Mouse (Mus musculus): ENCODE data around the gene Lsm7. TPM values are rescaled to one million over a fixed set of nuclear protein-coding genes. Genes with fewer than 3 reads are reported as not detected.
A peak's percentile ranks its signal among the peaks of the same experiment; 100 is the strongest.
"Not testable (repeated sequence)": the region's sequence is repeated elsewhere in the genome, so short reads cannot be mapped to it uniquely, and the experiment has no call there.

Gene Lsm7
- polyA plus RNA-seq, 1 experiment from 2014 or later: 326 TPM

DNA sequence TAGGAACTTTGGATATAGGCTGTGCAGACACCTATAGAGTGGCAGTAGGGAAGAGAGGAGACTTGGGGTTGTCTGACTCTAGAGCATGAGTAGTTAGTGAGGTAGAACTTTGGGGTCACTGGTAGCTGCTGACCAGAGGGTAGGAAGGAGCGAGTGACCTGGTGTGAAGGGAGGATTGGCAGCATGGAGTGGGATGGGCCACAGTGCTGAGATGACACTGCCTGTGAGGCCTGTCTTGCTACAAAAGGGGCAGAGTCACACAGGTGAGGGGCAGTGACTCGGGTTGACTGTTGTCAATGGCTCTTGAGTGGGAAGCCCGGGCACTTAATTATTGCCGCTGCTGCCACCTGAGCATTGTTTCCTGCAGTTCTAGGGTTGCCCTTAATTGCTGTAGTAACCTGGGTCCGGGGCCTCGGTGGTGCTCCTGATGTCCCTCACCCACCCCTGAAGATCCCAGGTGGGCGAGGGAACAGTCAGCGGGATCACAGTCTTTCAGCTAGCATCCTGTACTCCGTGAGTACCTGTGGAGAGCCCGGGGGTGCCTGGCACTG is 27.1 kb downstream of the Lsm7 start:
- peaks cover 60% of the 10 kb centered on the region for H3K4me1 ChIP-seq
- WGBS: 90% methylated on average over 10 of the region's 10 CpGs
- H3K36me3 ChIP-seq: peaks cover 31% of the 10 kb centered on the region
- peak overlapping the region; percentile 93 for H3K4me3 ChIP-seq
- H3K9me3 ChIP-seq (replicated peaks): no peaks in the 10 kb centered on the region
- H3K27ac ChIP-seq (replicated peaks): no peak overlapping the region
- no peak for DNase-seq (ENCODE audit: low spot score)
- peaks cover 2% of the 10 kb centered on the region; the same call in 1 of the 2 replicates for H3K27me3 ChIP-seq (ENCODE audit: low read depth, poor library complexity, severe bottlenecking)

DNA sequence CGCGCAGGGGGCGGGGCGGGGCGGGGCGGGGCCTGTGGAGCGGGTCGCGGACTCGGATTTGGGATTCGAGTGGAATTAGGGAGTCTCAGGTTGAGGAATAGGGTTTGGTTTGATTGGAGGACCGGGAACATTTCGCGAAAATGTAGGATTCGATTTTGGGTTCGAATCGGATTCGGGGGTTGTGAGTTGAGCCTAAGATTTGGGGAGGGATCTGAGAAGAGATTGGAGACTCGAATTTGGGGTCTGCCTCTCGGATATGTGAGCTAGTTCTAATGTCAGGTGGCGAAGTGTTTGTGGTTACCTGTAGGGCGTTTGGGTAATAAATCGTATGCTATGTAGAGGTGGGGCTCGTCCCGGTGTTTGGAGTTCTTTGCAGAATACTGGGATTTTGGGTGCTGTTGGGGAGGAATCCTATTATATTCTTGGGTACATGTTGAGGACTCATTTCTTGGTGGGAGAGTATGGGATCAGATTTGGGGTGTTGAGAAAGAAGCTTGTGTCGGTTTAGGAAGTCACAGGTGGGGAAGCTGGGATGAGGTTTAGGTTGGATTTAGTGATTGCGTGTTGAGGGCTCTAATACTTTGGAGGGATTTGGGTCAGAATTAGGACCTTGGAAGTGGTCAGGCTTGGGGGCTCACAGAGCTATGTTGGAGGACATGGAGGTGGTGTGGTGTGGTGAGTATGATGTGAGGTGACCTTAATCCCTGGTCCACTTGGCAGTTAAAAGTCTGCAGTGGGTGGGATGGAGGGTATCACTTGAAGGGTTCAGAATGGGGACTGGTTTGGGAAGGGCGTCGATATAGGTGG is 27.7 kb downstream of the Lsm7 start:
- peaks cover 53% of the 10 kb centered on the region for H3K4me1 ChIP-seq
- no peaks in the 10 kb centered on the region for H3K27me3 ChIP-seq (ENCODE audit: low read depth, poor library complexity, severe bottlenecking)
- 8% methylated on average over 29 of the region's 29 CpGs for WGBS
- peaks cover 31% of the 10 kb centered on the region for H3K36me3 ChIP-seq
- no peak for DNase-seq (ENCODE audit: low spot score)
- H3K9me3 ChIP-seq (replicated peaks): no peaks in the 10 kb centered on the region
- H3K4me3 ChIP-seq: peak overlapping the region; percentile 93
- H3K27ac ChIP-seq (replicated peaks): peak overlapping the region; percentile 96

DNA sequence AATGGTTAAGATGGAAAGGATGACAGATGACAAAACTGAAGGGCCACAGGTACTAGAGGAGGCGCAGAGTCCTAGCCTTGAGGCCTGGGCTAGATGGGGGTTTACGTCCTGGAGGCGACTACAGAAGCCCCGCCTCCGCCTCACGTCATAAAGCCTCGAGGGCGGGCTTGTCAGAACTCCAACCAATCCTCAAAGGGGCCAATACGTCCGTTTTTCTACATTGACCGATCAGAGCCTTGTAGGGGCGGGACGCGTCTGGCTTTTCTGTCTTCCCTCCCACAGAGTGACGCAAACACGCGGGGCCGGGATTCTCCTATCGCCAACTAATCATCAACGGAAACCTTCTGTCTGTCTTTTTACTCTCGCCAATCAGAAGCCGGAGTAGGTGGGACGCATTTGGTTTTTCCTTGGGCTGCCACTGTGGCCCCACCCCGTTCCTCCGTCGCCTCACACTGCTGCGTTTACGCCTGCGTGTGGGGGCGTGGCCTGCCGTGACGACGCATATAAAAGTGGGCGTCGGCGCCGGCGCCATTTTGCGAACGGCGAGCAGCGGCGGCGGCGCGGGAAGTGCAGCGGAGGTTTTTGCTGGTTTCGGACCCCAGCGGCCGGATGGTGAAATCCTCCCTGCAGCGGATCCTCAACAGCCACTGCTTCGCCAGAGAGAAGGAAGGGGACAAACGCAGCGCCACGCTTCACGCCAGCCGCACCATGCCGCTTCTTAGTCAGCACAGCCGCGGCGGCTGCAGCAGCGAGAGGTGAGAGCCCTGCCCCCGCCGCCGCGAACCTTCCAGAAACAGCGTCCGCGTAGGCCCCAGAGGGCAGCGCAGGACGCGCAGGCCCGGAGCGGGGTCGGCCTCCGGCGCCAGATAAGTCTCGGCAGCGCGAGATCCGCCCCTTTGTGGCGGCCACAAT is 28.6 kb downstream of the Lsm7 start, which contains the start of gene Oaz1:
TSS of gene Oaz1 (plus strand) at position 506 of the 912 bp plus-strand sequence.
- Histone ChIP-seq H3K4me3 (peak within 1 kb of the TSS; percentile 93), H3K36me3 (peaks cover 31% of the 10 kb centered on the region), H3K9me3 (replicated peaks) (no peaks in the 10 kb centered on the region), H3K27ac (replicated peaks) (peak within 1 kb of the TSS; percentile 96), H3K4me1 (peaks cover 45% of the 10 kb centered on the region), H3K27me3 (ENCODE audit: low read depth, poor library complexity, severe bottlenecking) (no peaks in the 10 kb centered on the region)
- DNase-seq (ENCODE audit: low spot score): peak; percentile 98
- under 1% methylated on average over 80 of the region's 82 CpGs for WGBS

DNA sequence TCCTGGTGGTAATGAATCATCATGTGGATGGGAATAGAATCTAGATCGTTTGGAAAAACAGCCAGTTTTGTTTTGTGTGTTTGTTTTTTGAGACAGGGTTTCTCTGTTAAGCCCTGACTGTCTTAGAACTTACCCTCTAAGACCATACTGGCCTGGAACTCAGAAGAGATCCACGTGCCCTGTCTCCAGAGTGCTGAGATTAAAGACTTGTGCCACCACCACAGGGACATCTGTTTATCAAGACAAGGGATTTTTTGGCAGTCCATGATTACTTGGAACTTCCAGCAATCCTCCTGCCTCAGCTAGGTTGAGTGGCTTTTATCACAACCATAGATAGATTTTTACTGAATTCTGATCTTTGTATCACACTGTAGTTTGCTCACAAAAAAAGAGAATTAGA is 30.2 kb downstream of the Lsm7 start:
- 85% methylated on average over 2 of the region's 2 CpGs for WGBS
- Histone ChIP-seq H3K27me3 (ENCODE audit: low read depth, poor library complexity, severe bottlenecking) (no peaks in the 10 kb centered on the region), H3K27ac (replicated peaks) (no peak overlapping the region), H3K36me3 (peaks cover 21% of the 10 kb centered on the region), H3K4me3 (no peak overlapping the region), H3K9me3 (replicated peaks) (no peaks in the 10 kb centered on the region), H3K4me1 (peaks cover 29% of the 10 kb centered on the region)
- DNase-seq (ENCODE audit: low spot score): no peak

DNA sequence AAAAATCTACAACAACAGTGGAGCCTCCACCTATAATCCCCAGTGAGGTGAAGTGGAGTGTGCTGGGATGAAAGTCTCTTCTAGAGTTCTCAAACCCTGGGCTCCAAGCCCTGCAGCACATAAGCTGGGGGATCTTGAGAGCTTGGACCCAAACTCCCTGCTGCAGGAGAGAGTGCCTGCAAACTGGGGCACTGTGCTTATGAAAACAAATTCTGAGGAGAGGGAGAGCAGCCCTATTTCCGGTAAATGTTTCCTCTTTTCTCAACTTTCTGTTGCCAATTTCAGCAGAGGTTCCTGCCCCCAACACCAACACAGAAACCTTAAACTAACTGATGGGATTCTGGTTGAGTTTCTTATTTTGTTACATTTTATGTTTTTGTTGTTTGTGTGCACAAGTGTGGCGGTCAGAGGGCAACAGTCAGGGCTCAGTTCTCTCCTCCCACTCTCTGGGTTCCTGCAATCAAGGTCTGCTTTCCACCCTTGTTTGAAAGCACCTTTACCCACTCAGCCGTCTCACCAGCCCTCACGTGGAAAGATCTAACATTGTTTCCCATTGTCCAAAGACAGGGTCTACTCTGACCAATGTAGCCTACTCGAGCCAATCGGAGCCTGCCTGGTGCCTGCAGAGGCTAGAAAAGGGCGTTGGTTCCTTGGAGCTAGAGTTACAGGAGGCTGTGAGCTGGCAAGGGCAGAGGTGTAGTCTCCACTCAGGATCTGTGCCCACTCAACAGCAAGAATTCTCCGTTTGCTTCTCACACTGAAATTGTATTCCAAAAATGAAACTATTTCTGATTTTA is 31.0 kb downstream of the Lsm7 start:
- WGBS: 72% methylated on average over 8 of the region's 8 CpGs
- DNase-seq (ENCODE audit: low spot score): no peak
- H3K4me3 ChIP-seq: 0 out of 2 replicates have a peak overlapping the region, but pooled peaks have one; percentile 9
- peaks cover 22% of the 10 kb centered on the region for H3K4me1 ChIP-seq
- no peak overlapping the region for H3K27ac ChIP-seq (replicated peaks)
- peaks cover 13% of the 10 kb centered on the region for H3K36me3 ChIP-seq
- H3K27me3 ChIP-seq (ENCODE audit: low read depth, poor library complexity, severe bottlenecking): no peaks in the 10 kb centered on the region
- no peaks in the 10 kb centered on the region for H3K9me3 ChIP-seq (replicated peaks)

DNA sequence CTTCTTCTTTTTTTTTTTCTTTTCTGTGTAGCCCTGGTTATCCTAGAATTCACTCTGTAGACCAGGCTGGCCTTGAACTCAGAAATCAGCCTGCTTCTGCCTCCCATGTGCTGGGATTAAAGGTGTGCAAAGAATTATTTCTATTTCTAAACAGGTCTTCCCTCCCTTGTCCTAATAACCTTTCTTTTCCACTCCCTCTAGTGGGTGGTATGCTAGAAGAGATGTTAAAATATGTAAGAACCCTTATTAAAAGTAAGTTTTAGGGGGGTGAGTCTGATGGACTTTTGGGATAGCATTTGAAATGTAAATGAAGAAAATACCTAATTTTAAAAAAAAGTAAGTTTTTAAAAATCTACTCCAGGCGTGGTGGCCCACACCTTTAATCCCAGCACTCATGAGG is 31.7 kb downstream of the Lsm7 start:
- Histone ChIP-seq H3K9me3 (replicated peaks) (no peaks in the 10 kb centered on the region), H3K27me3 (ENCODE audit: low read depth, poor library complexity, severe bottlenecking) (no peaks in the 10 kb centered on the region), H3K4me1 (peaks cover 18% of the 10 kb centered on the region), H3K36me3 (peaks cover 8% of the 10 kb centered on the region), H3K4me3 (no peak overlapping the region), H3K27ac (replicated peaks) (no peak overlapping the region)
- DNase-seq (ENCODE audit: low spot score): no peak
- WGBS: 91% methylated on average over 1 of the region's 1 CpGs

DNA sequence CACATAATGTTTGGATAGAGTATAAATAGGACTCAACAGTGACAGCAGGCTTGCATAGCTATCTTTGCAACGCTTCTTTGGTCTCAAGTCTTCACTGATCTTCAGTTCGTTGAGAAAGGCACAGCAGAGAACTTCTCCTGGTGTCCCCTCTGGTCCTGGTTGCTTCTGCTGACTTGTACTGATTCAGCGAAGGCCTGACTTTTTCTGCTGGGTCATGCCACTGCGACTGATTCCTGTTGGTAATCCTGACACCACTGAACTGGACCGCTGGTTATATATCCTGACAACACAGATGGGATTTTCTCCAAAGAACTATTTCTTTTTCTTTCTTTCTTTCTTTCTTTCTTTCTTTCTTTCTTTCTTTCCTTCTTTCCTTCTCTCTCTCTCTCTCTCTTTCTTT is 32.5 kb downstream of the Lsm7 start:
- Histone ChIP-seq H3K27ac (replicated peaks) (no peak overlapping the region), H3K4me3 (no peak overlapping the region), H3K9me3 (replicated peaks) (no peaks in the 10 kb centered on the region), H3K27me3 (ENCODE audit: low read depth, poor library complexity, severe bottlenecking) (no peaks in the 10 kb centered on the region), H3K4me1 (peaks cover 10% of the 10 kb centered on the region), H3K36me3 (no peaks in the 10 kb centered on the region)
- no peak for DNase-seq (ENCODE audit: low spot score)
- WGBS: 94% methylated on average over 5 of the region's 5 CpGs

DNA sequence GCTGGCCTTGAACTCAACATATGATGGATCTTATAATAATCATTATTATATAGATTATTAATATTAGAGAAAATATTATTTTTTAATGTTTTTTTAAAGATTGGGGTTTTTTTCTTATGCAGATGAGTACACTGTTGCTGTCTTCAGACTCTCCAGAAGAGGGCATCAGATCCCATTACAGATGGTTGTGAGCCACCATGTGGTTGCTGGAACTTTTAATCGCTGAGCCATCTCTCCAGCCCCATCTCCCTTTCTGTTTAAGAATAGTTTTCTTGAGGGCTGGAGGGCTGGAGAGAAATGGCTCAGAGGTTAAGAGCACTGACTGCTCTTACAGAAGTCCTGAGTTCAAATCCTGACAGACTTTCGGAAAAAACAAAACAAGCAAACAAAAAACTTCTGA is 33.0 kb downstream of the Lsm7 start:
- H3K27me3 ChIP-seq (ENCODE audit: low read depth, poor library complexity, severe bottlenecking): no peaks in the 10 kb centered on the region
- peaks cover 7% of the 10 kb centered on the region; the same call in 1 of the 2 replicates for H3K4me1 ChIP-seq
- no peak overlapping the region for H3K4me3 ChIP-seq
- H3K9me3 ChIP-seq (replicated peaks): no peaks in the 10 kb centered on the region
- no peaks in the 10 kb centered on the region for H3K36me3 ChIP-seq
- DNase-seq (ENCODE audit: low spot score): no peak
- no peak overlapping the region for H3K27ac ChIP-seq (replicated peaks)
- 33% methylated on average over 2 of the region's 2 CpGs for WGBS

DNA sequence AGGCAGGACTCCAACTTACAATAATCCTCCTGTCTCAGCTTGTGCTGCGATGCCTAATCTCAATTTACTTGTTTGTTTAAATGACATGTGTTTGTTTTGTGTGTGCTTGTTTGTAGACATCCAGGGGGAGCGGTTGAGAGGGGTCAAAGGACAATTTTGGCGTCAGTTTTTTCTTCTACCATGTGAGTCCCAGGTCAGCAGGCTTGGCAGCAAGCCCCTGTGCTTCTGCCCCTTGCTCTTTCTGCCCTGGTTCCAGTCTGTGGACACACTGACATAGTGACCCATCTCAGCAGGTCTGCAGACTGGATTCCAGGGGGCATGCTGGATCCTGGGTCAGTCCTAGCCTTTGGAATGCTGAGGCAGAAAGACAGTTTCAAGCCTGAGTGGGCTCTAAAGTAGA is 35.6 kb downstream of the Lsm7 start:
- Histone ChIP-seq H3K4me1 (no peaks in the 10 kb centered on the region), H3K36me3 (no peaks in the 10 kb centered on the region), H3K9me3 (replicated peaks) (no peaks in the 10 kb centered on the region), H3K27me3 (ENCODE audit: low read depth, poor library complexity, severe bottlenecking) (no peaks in the 10 kb centered on the region), H3K4me3 (no peak overlapping the region), H3K27ac (replicated peaks) (no peak overlapping the region)
- DNase-seq (ENCODE audit: low spot score): no peak
- 54% methylated on average over 3 of the region's 3 CpGs for WGBS

DNA sequence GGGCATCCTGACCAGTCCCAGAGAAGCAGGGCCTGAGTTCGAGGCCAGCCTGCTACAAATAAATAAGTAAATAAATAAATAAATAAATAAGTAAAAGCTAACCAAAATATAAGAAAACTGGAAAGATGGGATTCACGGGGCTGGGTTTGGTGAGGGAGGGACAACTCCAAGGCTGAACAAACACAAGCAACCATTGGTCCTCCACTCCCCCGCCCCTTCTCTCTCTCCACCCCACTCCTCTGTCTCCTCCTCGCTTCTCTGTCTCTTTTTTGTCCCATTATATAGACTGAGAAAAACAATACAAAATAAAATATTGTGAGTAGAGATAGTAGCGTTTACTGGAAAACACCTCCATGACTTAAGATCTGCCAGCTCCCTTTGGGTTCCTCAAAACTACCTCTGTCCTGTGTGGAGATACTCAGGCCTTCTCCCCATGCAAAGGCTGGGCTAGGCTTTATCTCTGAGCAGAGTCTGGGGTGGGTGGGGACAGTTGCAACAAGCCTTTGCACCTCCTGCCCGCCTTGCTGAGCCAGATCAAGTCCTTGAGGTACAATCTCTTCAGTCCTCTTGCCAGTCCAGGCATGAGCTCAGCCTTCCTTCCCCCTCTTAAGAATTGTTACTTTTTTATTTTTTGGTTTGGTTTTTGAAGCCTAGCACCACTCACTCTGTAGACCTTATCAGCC is 36.3 kb downstream of the Lsm7 start:
- H3K4me1 ChIP-seq: no peaks in the 10 kb centered on the region
- H3K36me3 ChIP-seq: no peaks in the 10 kb centered on the region
- 61% methylated on average over 6 of the region's 6 CpGs for WGBS
- no peaks in the 10 kb centered on the region for H3K27me3 ChIP-seq (ENCODE audit: low read depth, poor library complexity, severe bottlenecking)
- no peak for DNase-seq (ENCODE audit: low spot score)
- no peaks in the 10 kb centered on the region for H3K9me3 ChIP-seq (replicated peaks)
- H3K4me3 ChIP-seq: no peak overlapping the region
- H3K27ac ChIP-seq (replicated peaks): no peak overlapping the region

DNA sequence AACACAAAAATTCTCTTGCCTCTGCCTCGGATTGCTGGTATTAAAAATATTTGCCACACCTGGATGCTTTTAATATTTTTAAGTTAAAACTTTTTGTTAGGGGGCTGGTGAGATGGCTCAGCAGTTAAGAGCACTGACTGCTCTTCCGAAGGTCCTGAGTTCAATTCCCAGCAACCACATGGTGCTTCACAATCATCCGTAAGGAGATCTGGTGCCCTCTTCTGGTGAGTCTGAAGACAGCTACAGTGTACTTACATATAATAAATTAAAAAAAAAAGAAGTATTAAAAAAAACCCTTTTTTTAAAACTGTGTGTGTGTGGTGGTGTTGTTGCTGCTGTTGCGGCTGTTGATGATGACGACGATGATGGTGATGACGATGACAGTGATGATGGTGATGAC is 37.1 kb downstream of the Lsm7 start:
- DNase-seq (ENCODE audit: low spot score); H3K4me1 ChIP-seq; H3K36me3 ChIP-seq; H3K27me3 ChIP-seq (ENCODE audit: low read depth, poor library complexity, severe bottlenecking); H3K4me3 ChIP-seq; H3K27ac ChIP-seq (replicated peaks); H3K9me3 ChIP-seq (replicated peaks): not testable (repeated sequence)
- 82% methylated on average over 7 of the region's 7 CpGs for WGBS

DNA sequence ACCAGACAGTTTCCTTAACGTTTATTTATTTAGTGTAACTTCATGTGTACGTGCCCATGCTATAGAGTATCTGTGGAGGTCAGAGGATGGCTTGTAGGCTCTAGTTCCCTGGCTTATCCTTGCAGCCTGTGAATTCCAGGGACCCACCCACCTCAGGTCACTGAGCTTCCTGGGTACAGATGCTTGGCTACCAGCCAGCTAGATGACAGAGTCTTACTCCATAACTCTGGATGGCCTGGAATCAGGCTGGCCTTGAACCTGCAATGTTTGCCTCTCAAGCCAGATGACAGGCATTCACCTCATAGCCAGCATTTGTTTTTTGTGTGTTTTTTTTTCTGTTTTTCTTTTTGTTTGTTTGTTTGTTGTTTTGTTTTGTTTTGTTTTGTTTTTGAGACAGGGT is 37.8 kb downstream of the Lsm7 start:
- peaks cover 14% of the 10 kb centered on the region for H3K27me3 ChIP-seq (ENCODE audit: low read depth, poor library complexity, severe bottlenecking)
- no peaks in the 10 kb centered on the region for H3K9me3 ChIP-seq (replicated peaks)
- H3K36me3 ChIP-seq: no peaks in the 10 kb centered on the region
- DNase-seq (ENCODE audit: low spot score): no peak
- no peaks in the 10 kb centered on the region for H3K4me1 ChIP-seq
- WGBS: 71% methylated on average over 2 of the region's 2 CpGs
- H3K27ac ChIP-seq (replicated peaks): no peak overlapping the region
- H3K4me3 ChIP-seq: no peak overlapping the region

All from midbrain, embryonic 10.5 days (tissue).